Mouse (Mus musculus) CH12.LX (cell line): ENCODE measurements around the gene Col6a6.

Experiments used
- CTCF ChIP-seq, 2 experiments: IDR thresholded peaks in 1 of 2; conservative IDR thresholded peaks in 1 of 2; 2 replicates each; pipeline ENCODE4 v1.5.1; 2011 to 2012; ENCODE audit warnings: low read depth in 2 of 2, low read length in 2 of 2, improper control_type of control experiment in 1 of 2, inconsistent platforms in 1 of 2, mild to moderate bottlenecking in 1 of 2, moderate library complexity in 1 of 2
- EP300 ChIP-seq: IDR thresholded peaks from 2 replicates; pipeline ENCODE4 v1.6.1; 2011; ENCODE audit warnings: low read length, improper control_type of control experiment
- POLR2A ChIP-seq: IDR thresholded peaks from 2 replicates; pipeline ENCODE4 v1.6.1; 2011; ENCODE audit warnings: low read depth, mild to moderate bottlenecking, improper control_type of control experiment, low read length
- SIN3A ChIP-seq: IDR thresholded peaks from 2 replicates; pipeline ENCODE4 v1.6.1; 2012; ENCODE audit warnings: low read length, improper control_type of control experiment, inconsistent platforms
- TCF12 ChIP-seq: IDR thresholded peaks from 2 replicates; pipeline ENCODE4 v1.6.1; 2014; ENCODE audit warnings: low read depth, mild to moderate bottlenecking, inconsistent platforms, low read length, improper control_type of control experiment

GRCm38 (mm10) chr9:105675941-105676340, 152.0 kb downstream of the Col6a6 start:
- TF ChIP-seq TCF12: no peak
- no peak for TF ChIP-seq EP300
- no peak for TF ChIP-seq SIN3A
- TF ChIP-seq CTCF (conservative IDR thresholded peaks at IDR 0.05 in 1 of 2, IDR thresholded peaks at IDR 0.05 in 1 of 2; ENCODE audit: low read depth in 2 of 2, low read length in 2 of 2): no peak
- TF ChIP-seq POLR2A: no peak
